Comparison of ENCODE assay signal across 8 mouse cellular contexts in the genomic region with DNA sequence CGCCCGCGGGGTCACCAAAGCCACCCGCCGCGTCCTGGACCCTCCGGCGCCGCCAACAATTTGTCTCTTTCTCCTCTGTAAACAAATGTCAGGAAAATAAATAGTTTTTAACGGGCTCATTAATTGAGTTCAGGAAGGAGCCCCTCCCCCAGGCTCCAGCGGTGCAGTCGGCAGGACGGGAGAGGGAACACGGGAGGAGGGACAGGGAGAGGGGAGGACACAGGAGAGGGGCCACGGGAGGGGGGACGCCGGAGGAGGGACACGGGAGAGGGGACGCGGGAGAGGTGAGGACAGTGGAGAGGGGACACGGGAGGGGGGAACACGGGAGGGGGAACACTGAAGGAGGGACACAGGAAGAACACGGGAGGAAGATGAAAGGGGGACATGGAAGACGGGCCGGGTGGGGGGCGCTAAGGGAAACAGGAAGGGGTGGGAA. TPM values are rescaled to one million over a fixed set of nuclear protein-coding genes. Genes with fewer than 3 reads are reported as not detected.
DNase-seq lines count a peak whose midpoint lies in the region; ATAC-seq lines count a peak whose summit lies in the region.

No protein-coding gene starts in this region.

- peaks cover 22% of the 10 kb centered on the region for H3K27me3 ChIP-seq in embryonic facial prominence, embryonic 14.5 days (replicated peaks; ENCODE audit: control insufficient read depth, insufficient read depth, low read length)

- H3K4me1 ChIP-seq in embryonic facial prominence, embryonic 14.5 days (ENCODE audit: control insufficient read depth, insufficient read depth, low read length), result peaks cover 63% of the 10 kb centered on the region

- DNase-seq in adrenal gland, postnatal 25 days, result peak; percentile 30
- DNase-seq in adrenal gland, postnatal 4 days (ENCODE audit: low spot score in 2 of 2), result no peak
- no peak for DNase-seq in embryonic facial prominence, embryonic 14.5 days (ENCODE audit: low spot score)
- peak; percentile 77 for DNase-seq in kidney, postnatal 10 days
- DNase-seq in lung, postnatal 4 days, result peak; percentile 62 to 79
- DNase-seq in urinary bladder, postnatal 4 days (ENCODE audit: low spot score in 2 of 2), result no peak
- DNase-seq in layer of hippocampus, adult 9-11 months, result no peak
- no peak for DNase-seq in left cerebral cortex, adult 9 months (ENCODE audit: low spot score in 2 of 2)

- no peaks in the 10 kb centered on the region for H3K36me3 ChIP-seq in embryonic facial prominence, embryonic 14.5 days (ENCODE audit: control insufficient read depth, insufficient read depth, low read length)

- 7% methylated on average over 25 of the region's 26 CpGs for WGBS in embryonic facial prominence, embryonic 14.5 days

- no peaks in the 10 kb centered on the region for H3K9me3 ChIP-seq in embryonic facial prominence, embryonic 14.5 days (ENCODE audit: control insufficient read depth, low read length)

- no peak for ATAC-seq in embryonic facial prominence, embryonic 14.5 days (ENCODE audit: low read depth)

- peak overlapping the region; percentile 26 for H3K4me3 ChIP-seq in embryonic facial prominence, embryonic 14.5 days (ENCODE audit: low read depth, low read length)

- H3K27ac ChIP-seq in embryonic facial prominence, embryonic 14.5 days (replicated peaks; ENCODE audit: low read depth, low read length), result 0 out of 2 replicates have a peak overlapping the region, but pooled peaks have one; percentile 8

- H3K9ac ChIP-seq in embryonic facial prominence, embryonic 14.5 days (ENCODE audit: low read depth, low read length), result peak overlapping the region; percentile 52

- H3K4me2 ChIP-seq in embryonic facial prominence, embryonic 14.5 days (ENCODE audit: low read depth, low read length), result peak overlapping the region; percentile 49

RNA-seq across cellular contexts. Expression of a gene that starts 6.3 kb away (rescaled TPM):
- total RNA-seq in adrenal gland, postnatal 25 days (2021), result 165 and 222 TPM in 2 replicates
- total RNA-seq in adrenal gland, postnatal 4 days (2021), result 100 to 1,000 TPM; 176 to 208 TPM
- 104 and 116 TPM in 2 replicates for polyA plus RNA-seq in embryonic facial prominence, embryonic 14.5 days (2014; fragmentation: Nextera tagmentation; extraction: Ambion mirVana)

RNA-seq across cellular contexts. Expression of a gene that starts 42.2 kb away (rescaled TPM):
- not detected in 2 replicates for total RNA-seq in adrenal gland, postnatal 25 days (2021)
- total RNA-seq in adrenal gland, postnatal 4 days (2021), result not detected
- polyA plus RNA-seq in embryonic facial prominence, embryonic 14.5 days (2014; fragmentation: Nextera tagmentation; extraction: Ambion mirVana), result not detected in 2 replicates

Comparison
In these comparisons a context has a peak if more than half of its experiments do, and no peak if none do; other contexts are left out.
1. DNase-seq: peak in adrenal gland, postnatal 25 days (single experiment), kidney, postnatal 10 days (single experiment) and lung, postnatal 4 days (2 of 2); none in adrenal gland, postnatal 4 days (0 of 2), embryonic facial prominence, embryonic 14.5 days (single experiment), urinary bladder, postnatal 4 days (0 of 2), layer of hippocampus, adult 9-11 months (single experiment) and left cerebral cortex, adult 9 months (0 of 2).